Mouse (Mus musculus): ENCODE measurements around the gene Il11.

- TF ChIP-seq CTCF (IDR thresholded peaks at IDR 0.05; ENCODE audit: low read depth) (peak; percentile 19), EP300 (IDR thresholded peaks at IDR 0.05; ENCODE audit: low read depth) (no peak)
These were observed 29.7 kb downstream of the Il11 start, which contains the start of gene Cox6b2 for GRCm38 (mm10) chr7:4752821-4753570.
